Comparison of ENCODE assay signal across 8 mouse cellular contexts in genomic region chr7:19319906-19320305, GRCm38 (mm10). TPM values are rescaled to one million over a fixed set of nuclear protein-coding genes. Genes with fewer than 3 reads are reported as not detected.
DNase-seq lines count a peak whose midpoint lies in the region; ATAC-seq and TF ChIP-seq lines count a peak whose summit lies in the region.

No protein-coding gene starts in this region.

- 0% methylated on average over 41 of the region's 41 CpGs for WGBS in forebrain, embryonic 11.5 days
- under 1% methylated on average over 41 of the region's 41 CpGs for WGBS in heart, embryonic 16.5 days
- 0% methylated on average over 41 of the region's 41 CpGs for WGBS in liver, embryonic 15.5 days (ENCODE audit: insufficient replicate concordance)
- WGBS in neural tube, embryonic 11.5 days, result 0% methylated on average over 41 of the region's 41 CpGs
- WGBS in stomach, embryonic 16.5 days, result under 1% methylated on average over 41 of the region's 41 CpGs

- no peak for TF ChIP-seq CTCF in E14TG2a.4 (conservative IDR thresholded peaks at IDR 0.05; ENCODE audit: low read length)

- H3K27me3 ChIP-seq in E14TG2a.4 (ENCODE audit: insufficient read depth, low read length), result peaks cover 47% of the 10 kb centered on the region
- H3K27me3 ChIP-seq in forebrain, embryonic 11.5 days (ENCODE audit: control insufficient read depth, insufficient read depth, low read length), result no peaks in the 10 kb centered on the region
- no peaks in the 10 kb centered on the region for H3K27me3 ChIP-seq in heart, embryonic 16.5 days (ENCODE audit: control insufficient read depth, insufficient read depth, low read length)
- H3K27me3 ChIP-seq in liver, embryonic 15.5 days, result peaks cover 96% of the 10 kb centered on the region
- no peaks in the 10 kb centered on the region for H3K27me3 ChIP-seq in neural tube, embryonic 11.5 days (ENCODE audit: control insufficient read depth, insufficient read depth, low read length)
- H3K27me3 ChIP-seq in stomach, embryonic 16.5 days (ENCODE audit: control insufficient read depth, insufficient read depth, low read length), result no peaks in the 10 kb centered on the region; the same call in none of the 2 replicates

- peak; percentile 97 for ATAC-seq in forebrain, embryonic 11.5 days (replicated peaks; ENCODE audit: low FRiP score)
- ATAC-seq in heart, embryonic 16.5 days (replicated peaks; ENCODE audit: extremely low read depth, insufficient read depth, low FRiP score), result peak; percentile 96
- ATAC-seq in liver, embryonic 15.5 days (ENCODE audit: insufficient read depth), result peak; percentile 70
- peak; percentile 92 for ATAC-seq in neural tube, embryonic 11.5 days (ENCODE audit: insufficient read depth, low FRiP score, low TSS enrichment)
- peak; percentile 93 for ATAC-seq in stomach, embryonic 16.5 days (ENCODE audit: insufficient read depth, low FRiP score)

- no peaks in the 10 kb centered on the region for H3K9me3 ChIP-seq in E14TG2a.4 (ENCODE audit: low read length)
- H3K9me3 ChIP-seq in forebrain, embryonic 11.5 days (ENCODE audit: control insufficient read depth, low read length), result no peaks in the 10 kb centered on the region
- H3K9me3 ChIP-seq in heart, embryonic 16.5 days (replicated peaks; ENCODE audit: control insufficient read depth, low read length), result no peaks in the 10 kb centered on the region
- H3K9me3 ChIP-seq in liver, embryonic 15.5 days (replicated peaks), result no peaks in the 10 kb centered on the region
- H3K9me3 ChIP-seq in neural tube, embryonic 11.5 days (ENCODE audit: control insufficient read depth, low read length), result no peaks in the 10 kb centered on the region
- H3K9me3 ChIP-seq in stomach, embryonic 16.5 days (replicated peaks; ENCODE audit: control insufficient read depth, low read length), result no peaks in the 10 kb centered on the region

- peaks cover 15% of the 10 kb centered on the region for H3K4me1 ChIP-seq in E14TG2a.4 (replicated peaks; ENCODE audit: low read depth, low read length)
- H3K4me1 ChIP-seq in forebrain, embryonic 11.5 days (replicated peaks; ENCODE audit: control insufficient read depth, insufficient read depth, low read length), result peaks cover 3% of the 10 kb centered on the region; the same call in 1 of the 2 replicates
- peaks cover 12% of the 10 kb centered on the region for H3K4me1 ChIP-seq in heart, embryonic 16.5 days (ENCODE audit: control insufficient read depth, insufficient read depth, low read length)
- H3K4me1 ChIP-seq in liver, embryonic 15.5 days (replicated peaks), result peaks cover 17% of the 10 kb centered on the region
- peaks cover 9% of the 10 kb centered on the region; the same call in 1 of the 2 replicates for H3K4me1 ChIP-seq in neural tube, embryonic 11.5 days (ENCODE audit: control insufficient read depth, insufficient read depth, low read length)
- peaks cover 13% of the 10 kb centered on the region for H3K4me1 ChIP-seq in stomach, embryonic 16.5 days (ENCODE audit: control insufficient read depth, insufficient read depth, low read length)

- H3K9ac ChIP-seq in forebrain, embryonic 11.5 days (ENCODE audit: low read length), result peak overlapping the region; percentile 35; the same call in 1 of the 2 replicates
- peak overlapping the region; percentile 66 for H3K9ac ChIP-seq in heart, embryonic 16.5 days (ENCODE audit: low read length)
- H3K9ac ChIP-seq in liver, embryonic 15.5 days, result no peak overlapping the region
- peak overlapping the region; percentile 40 for H3K9ac ChIP-seq in neural tube, embryonic 11.5 days (ENCODE audit: low read length)
- peak overlapping the region; percentile 70 for H3K9ac ChIP-seq in stomach, embryonic 16.5 days (ENCODE audit: low read length)

- peak; percentile 92 for DNase-seq in c-Kit-positive CD71-positive TER-119-negative erythroid progenitor cells, embryonic 14.5 days (ENCODE audit: low read depth)
- peak; percentile 98 for DNase-seq in forebrain, embryonic 11.5 days (ENCODE audit: low spot score)
- DNase-seq in kidney, postnatal 25 days, result peak; percentile 98 to 99
- DNase-seq in neural tube, embryonic 11.5 days (ENCODE audit: low spot score), result peak; percentile 99

- H3K27ac ChIP-seq in forebrain, embryonic 11.5 days (ENCODE audit: low read depth, low read length), result no peak overlapping the region
- peak overlapping the region; percentile 38; the same call in 1 of the 2 replicates for H3K27ac ChIP-seq in heart, embryonic 16.5 days (ENCODE audit: low read length)
- H3K27ac ChIP-seq in liver, embryonic 15.5 days (replicated peaks), result no peak overlapping the region
- no peak overlapping the region for H3K27ac ChIP-seq in neural tube, embryonic 11.5 days (ENCODE audit: low read depth, low read length)
- H3K27ac ChIP-seq in stomach, embryonic 16.5 days (ENCODE audit: low read length), result no peak overlapping the region; the same call in 1 of the 2 replicates

- no peaks in the 10 kb centered on the region for H3K36me3 ChIP-seq in E14TG2a.4 (ENCODE audit: insufficient read depth, low read length)
- H3K36me3 ChIP-seq in forebrain, embryonic 11.5 days (ENCODE audit: control insufficient read depth, insufficient read depth, low read length), result no peaks in the 10 kb centered on the region
- no peaks in the 10 kb centered on the region for H3K36me3 ChIP-seq in heart, embryonic 16.5 days (ENCODE audit: control insufficient read depth, insufficient read depth)
- H3K36me3 ChIP-seq in liver, embryonic 15.5 days (replicated peaks), result no peaks in the 10 kb centered on the region
- H3K36me3 ChIP-seq in neural tube, embryonic 11.5 days (ENCODE audit: control insufficient read depth, insufficient read depth, low read length), result no peaks in the 10 kb centered on the region
- no peaks in the 10 kb centered on the region for H3K36me3 ChIP-seq in stomach, embryonic 16.5 days (ENCODE audit: control insufficient read depth, insufficient read depth, low read length)

- H3K4me3 ChIP-seq in E14TG2a.4 (replicated peaks; ENCODE audit: low read length), result peak overlapping the region; percentile 78
- H3K4me3 ChIP-seq in forebrain, embryonic 11.5 days (ENCODE audit: low read depth, low read length), result peak overlapping the region; percentile 35
- peak overlapping the region; percentile 48 for H3K4me3 ChIP-seq in heart, embryonic 16.5 days (ENCODE audit: low read length)
- peak overlapping the region; percentile 50 for H3K4me3 ChIP-seq in liver, embryonic 15.5 days (replicated peaks)
- peak overlapping the region; percentile 37 for H3K4me3 ChIP-seq in neural tube, embryonic 11.5 days (ENCODE audit: low read depth, low read length)
- H3K4me3 ChIP-seq in stomach, embryonic 16.5 days (replicated peaks; ENCODE audit: low read length), result peak overlapping the region; percentile 55

- H3K4me2 ChIP-seq in forebrain, embryonic 11.5 days (ENCODE audit: low read depth, low read length, severe bottlenecking), result peak overlapping the region; percentile 74
- H3K4me2 ChIP-seq in heart, embryonic 16.5 days (ENCODE audit: low read depth, low read length), result peak overlapping the region; percentile 67
- H3K4me2 ChIP-seq in liver, embryonic 15.5 days, result peak overlapping the region; percentile 76
- peak overlapping the region; percentile 77 for H3K4me2 ChIP-seq in neural tube, embryonic 11.5 days (ENCODE audit: low read depth)
- peak overlapping the region; percentile 87 for H3K4me2 ChIP-seq in stomach, embryonic 16.5 days (ENCODE audit: low read depth, low read length)

RNA-seq across cellular contexts. Expression of gene Fosb, which starts 10.1 kb away (rescaled TPM):
- polyA plus RNA-seq in forebrain, embryonic 11.5 days (2014; fragmentation: Nextera tagmentation; extraction: Ambion mirVana), result not detected in 2 replicates
- 0.24 and 0.34 TPM in 2 replicates for polyA plus RNA-seq in heart, embryonic 16.5 days (2015; fragmentation: Nextera tagmentation; extraction: Ambion mirVana)
- polyA plus RNA-seq in liver, embryonic 15.5 days (2015; fragmentation: Nextera tagmentation; extraction: Ambion mirVana), result 0.03 TPM in 1 of 2 replicates, not detected in the other
- polyA plus RNA-seq in neural tube, embryonic 11.5 days (2014; fragmentation: Nextera tagmentation; extraction: Ambion mirVana), result 0.07 TPM in 1 of 2 replicates, not detected in the other
- polyA plus RNA-seq in stomach, embryonic 16.5 days (2015; fragmentation: Nextera tagmentation; extraction: Ambion mirVana), result 0.25 and 0.27 TPM in 2 replicates

RNA-seq across cellular contexts. Expression of gene Ercc1, which starts 24.7 kb away (rescaled TPM):
- 94.4 and 100 TPM in 2 replicates for polyA plus RNA-seq in forebrain, embryonic 11.5 days (2014; fragmentation: Nextera tagmentation; extraction: Ambion mirVana)
- polyA plus RNA-seq in heart, embryonic 16.5 days (2015; fragmentation: Nextera tagmentation; extraction: Ambion mirVana), result 61.0 and 62.4 TPM in 2 replicates
- polyA plus RNA-seq in liver, embryonic 15.5 days (2015; fragmentation: Nextera tagmentation; extraction: Ambion mirVana), result 14.0 and 14.5 TPM in 2 replicates
- 91.8 and 93.3 TPM in 2 replicates for polyA plus RNA-seq in neural tube, embryonic 11.5 days (2014; fragmentation: Nextera tagmentation; extraction: Ambion mirVana)
- 61.4 and 66.5 TPM in 2 replicates for polyA plus RNA-seq in stomach, embryonic 16.5 days (2015; fragmentation: Nextera tagmentation; extraction: Ambion mirVana)

RNA-seq across cellular contexts. Expression of gene Rtn2, which starts 37.5 kb away (rescaled TPM):
- 47.3 and 54.7 TPM in 2 replicates for polyA plus RNA-seq in forebrain, embryonic 11.5 days (2014; fragmentation: Nextera tagmentation; extraction: Ambion mirVana)
- polyA plus RNA-seq in heart, embryonic 16.5 days (2015; fragmentation: Nextera tagmentation; extraction: Ambion mirVana), result 27.4 and 28.5 TPM in 2 replicates
- polyA plus RNA-seq in liver, embryonic 15.5 days (2015; fragmentation: Nextera tagmentation; extraction: Ambion mirVana), result 3.9 and 5.2 TPM in 2 replicates
- 58.2 and 60.2 TPM in 2 replicates for polyA plus RNA-seq in neural tube, embryonic 11.5 days (2014; fragmentation: Nextera tagmentation; extraction: Ambion mirVana)
- 14.8 and 21.7 TPM in 2 replicates for polyA plus RNA-seq in stomach, embryonic 16.5 days (2015; fragmentation: Nextera tagmentation; extraction: Ambion mirVana)

RNA-seq across cellular contexts. Expression of gene Cd3eap, which starts 39.4 kb away (rescaled TPM):
- 23.2 and 24.0 TPM in 2 replicates for polyA plus RNA-seq in forebrain, embryonic 11.5 days (2014; fragmentation: Nextera tagmentation; extraction: Ambion mirVana)
- 16.2 and 16.7 TPM in 2 replicates for polyA plus RNA-seq in heart, embryonic 16.5 days (2015; fragmentation: Nextera tagmentation; extraction: Ambion mirVana)
- 7.9 and 8.1 TPM in 2 replicates for polyA plus RNA-seq in liver, embryonic 15.5 days (2015; fragmentation: Nextera tagmentation; extraction: Ambion mirVana)
- 17.8 and 18.0 TPM in 2 replicates for polyA plus RNA-seq in neural tube, embryonic 11.5 days (2014; fragmentation: Nextera tagmentation; extraction: Ambion mirVana)
- 22.9 and 23.0 TPM in 2 replicates for polyA plus RNA-seq in stomach, embryonic 16.5 days (2015; fragmentation: Nextera tagmentation; extraction: Ambion mirVana)

RNA-seq across cellular contexts. Expression of gene Ppp1r13l, which starts 39.6 kb away (rescaled TPM):
- 5.8 and 6.4 TPM in 2 replicates for polyA plus RNA-seq in forebrain, embryonic 11.5 days (2014; fragmentation: Nextera tagmentation; extraction: Ambion mirVana)
- 13.6 and 14.2 TPM in 2 replicates for polyA plus RNA-seq in heart, embryonic 16.5 days (2015; fragmentation: Nextera tagmentation; extraction: Ambion mirVana)
- 0.94 and 1.5 TPM in 2 replicates for polyA plus RNA-seq in liver, embryonic 15.5 days (2015; fragmentation: Nextera tagmentation; extraction: Ambion mirVana)
- 3.4 and 4.7 TPM in 2 replicates for polyA plus RNA-seq in neural tube, embryonic 11.5 days (2014; fragmentation: Nextera tagmentation; extraction: Ambion mirVana)
- 7.8 and 9.6 TPM in 2 replicates for polyA plus RNA-seq in stomach, embryonic 16.5 days (2015; fragmentation: Nextera tagmentation; extraction: Ambion mirVana)
